Mouse (Mus musculus): ENCODE data around the gene Mpnd.

The Mpnd gene

GRCm38 (mm10) chr17:56018347-56019131 lies 13.0 kb downstream of the Mpnd start:
- CTCF ChIA-PET, result interaction anchor here (0.9 kb wide), 1 partner anchor 16 kb away, joined by 3 read pairs; no protein-coding TSS in a partner anchor

GRCm38 (mm10) chr17:56020400-56021084 lies 15.0 kb downstream of the Mpnd start:
- CTCF ChIA-PET, result no interaction called here

- CTCF ChIA-PET, result interaction anchor here (0.9 kb wide), 1 partner anchor 11 kb away, joined by 3 read pairs; no protein-coding TSS in a partner anchor
These were observed 15.8 kb downstream of the Mpnd start for GRCm38 (mm10) chr17:56021161-56021910.

GRCm38 (mm10) chr17:56022131-56022988 lies 16.8 kb downstream of the Mpnd start:
- CTCF ChIA-PET, result interaction anchor here (1.3 kb wide), 1 partner anchor 9 kb away, joined by 5 read pairs; no protein-coding TSS in a partner anchor

GRCm38 (mm10) chr17:56022989-56023290 lies 17.4 kb downstream of the Mpnd start:
- CTCF ChIA-PET, result interaction anchor here (1.3 kb wide), 1 partner anchor 9 kb away, joined by 5 read pairs; no protein-coding TSS in a partner anchor

GRCm38 (mm10) chr17:56023386-56023785 lies 17.9 kb downstream of the Mpnd start:
- CTCF ChIA-PET, result no interaction called here

GRCm38 (mm10) chr17:56024476-56024875 lies 19.0 kb downstream of the Mpnd start:
- CTCF ChIA-PET, result no interaction called here

- CTCF ChIA-PET, result no interaction called here
These were observed 19.4 kb downstream of the Mpnd start for GRCm38 (mm10) chr17:56024931-56025330.

- CTCF ChIA-PET, result no interaction called here
These were observed 20.8 kb downstream of the Mpnd start for GRCm38 (mm10) chr17:56026303-56026702.

GRCm38 (mm10) chr17:56026881-56027280 lies 21.4 kb downstream of the Mpnd start:
- CTCF ChIA-PET, result no interaction called here

- CTCF ChIA-PET, result no interaction called here
These were observed 22.4 kb downstream of the Mpnd start for GRCm38 (mm10) chr17:56027801-56028441.

GRCm38 (mm10) chr17:56030238-56030870 lies 24.8 kb downstream of the Mpnd start:
- CTCF ChIA-PET, result no interaction called here

GRCm38 (mm10) chr17:56030919-56031318 lies 25.4 kb downstream of the Mpnd start:
- CTCF ChIA-PET, result no interaction called here

GRCm38 (mm10) chr17:56031431-56031830 lies 25.9 kb downstream of the Mpnd start:
- CTCF ChIA-PET, result interaction anchor here (0.9 kb wide), 1 partner anchor 9 kb away, joined by 5 read pairs; no protein-coding TSS in a partner anchor

- CTCF ChIA-PET, result interaction anchor here (0.7 to 1.9 kb wide), 3 partner anchors 10 to 136 kb away, joined by 5 to 6 read pairs (median 6); no protein-coding TSS in a partner anchor
These were observed 26.7 kb downstream of the Mpnd start for GRCm38 (mm10) chr17:56032127-56032733.

GRCm38 (mm10) chr17:56032831-56033230 lies 27.3 kb downstream of the Mpnd start:
- CTCF ChIA-PET, result interaction anchor here (0.7 to 1.9 kb wide), 2 partner anchors 23 to 137 kb away, joined by 6 read pairs; no protein-coding TSS in a partner anchor

GRCm38 (mm10) chr17:56034040-56034725 lies 28.7 kb downstream of the Mpnd start:
- CTCF ChIA-PET, result interaction anchor here (0.8 to 1.9 kb wide), 3 partner anchors 16 to 25 kb away, joined by 3 to 6 read pairs (median 3); no protein-coding TSS in a partner anchor

GRCm38 (mm10) chr17:56034726-56035100 lies 29.2 kb downstream of the Mpnd start:
- CTCF ChIA-PET, result interaction anchor here (0.8 to 1.7 kb wide), 2 partner anchors 16 to 25 kb away, joined by 3 read pairs; no protein-coding TSS in a partner anchor

- CTCF ChIA-PET, result interaction anchor here (0.6 to 1.7 kb wide), 2 partner anchors 18 to 26 kb away, joined by 3 read pairs; no protein-coding TSS in a partner anchor
These were observed 29.7 kb downstream of the Mpnd start for GRCm38 (mm10) chr17:56035216-56035615.

All from spleen, embryonic (tissue).